Mouse (Mus musculus) spleen, adult 2 months (tissue): ENCODE data around the gene Dstn.

Experiments used
- CTCF ChIP-seq: fragments of 200-500 bp; IDR thresholded peaks from 2 replicates; pipeline ENCODE4 v1.5.1; 2011; ENCODE audit warnings: mild to moderate bottlenecking, inconsistent platforms; ENCODE audit not compliant: insufficient read depth, insufficient read length, insufficient replicate concordance; ENCODE audit errors: extremely low read depth
- POLR2A ChIP-seq: fragments of 200-500 bp; IDR thresholded peaks from 2 replicates; pipeline ENCODE4 v1.6.1; 2011; ENCODE audit warnings: low read depth, low read length, inconsistent platforms

- TF ChIP-seq POLR2A (no peak), CTCF (peak; percentile 48; the same call in 1 of the 2 replicates)
Measured at GRCm38 (mm10) chr2:143945466-143946075, 30.5 kb downstream of the Dstn start.
